Mouse (Mus musculus): ENCODE data around the gene Rad51d. TPM values are rescaled to one million over a fixed set of nuclear protein-coding genes. Genes with fewer than 3 reads are reported as not detected.
A peak's percentile ranks its signal among the peaks of the same experiment; 100 is the strongest.
"Not testable (repeated sequence)": the region's sequence is repeated elsewhere in the genome, so short reads cannot be mapped to it uniquely, and the experiment has no call there.

Rad51d gene
- polyA plus RNA-seq (2012; ENCODE audit: insufficient read depth, insufficient read length, missing spikeins), result 14.8 and 16.4 TPM in 2 replicates

GRCm38 (mm10) chr11:82890342-82890762 lies at the start of gene Rad51d:
TSS of gene Rad51d (minus strand) at chr11:82890614.
- no peaks in the 10 kb centered on the region for H3K4me1 ChIP-seq (ENCODE audit: control insufficient read depth, insufficient read depth, low read length)
- TF ChIP-seq POLR2A (IDR thresholded peaks at IDR 0.05; ENCODE audit: borderline replicate concordance, low read depth, low read length), result no peak
- peak; percentile 51 for TF ChIP-seq CTCF (IDR thresholded peaks at IDR 0.05; ENCODE audit: low read depth, low read length)
- H3K27ac ChIP-seq (ENCODE audit: insufficient read depth, low read depth, low read length), result peak within 1 kb of the TSS; percentile 40
- peak within 1 kb of the TSS; percentile 89 for H3K4me3 ChIP-seq (ENCODE audit: insufficient read depth, low read length)

GRCm38 (mm10) chr11:82933186-82933585 lies 42.8 kb upstream of the Rad51d start:
- no peaks in the 10 kb centered on the region; the same call in 1 of the 2 replicates for H3K4me1 ChIP-seq (ENCODE audit: control insufficient read depth, insufficient read depth, low read length)
- H3K27ac ChIP-seq (ENCODE audit: insufficient read depth, low read depth, low read length), result no peak overlapping the region
- H3K4me3 ChIP-seq (ENCODE audit: insufficient read depth, low read length), result peak overlapping the region; percentile 51
- TF ChIP-seq CTCF (IDR thresholded peaks at IDR 0.05; ENCODE audit: low read depth, low read length), result no peak
- no peak for TF ChIP-seq POLR2A (IDR thresholded peaks at IDR 0.05; ENCODE audit: borderline replicate concordance, low read depth, low read length)

- not testable (repeated sequence) for H3K27ac ChIP-seq (ENCODE audit: insufficient read depth, low read depth, low read length); H3K4me1 ChIP-seq (ENCODE audit: control insufficient read depth, insufficient read depth, low read length)
- peak overlapping the region; percentile 51 for H3K4me3 ChIP-seq (ENCODE audit: insufficient read depth, low read length)
Measured at GRCm38 (mm10) chr11:82931671-82932450, 41.4 kb upstream of the Rad51d start.

DNA sequence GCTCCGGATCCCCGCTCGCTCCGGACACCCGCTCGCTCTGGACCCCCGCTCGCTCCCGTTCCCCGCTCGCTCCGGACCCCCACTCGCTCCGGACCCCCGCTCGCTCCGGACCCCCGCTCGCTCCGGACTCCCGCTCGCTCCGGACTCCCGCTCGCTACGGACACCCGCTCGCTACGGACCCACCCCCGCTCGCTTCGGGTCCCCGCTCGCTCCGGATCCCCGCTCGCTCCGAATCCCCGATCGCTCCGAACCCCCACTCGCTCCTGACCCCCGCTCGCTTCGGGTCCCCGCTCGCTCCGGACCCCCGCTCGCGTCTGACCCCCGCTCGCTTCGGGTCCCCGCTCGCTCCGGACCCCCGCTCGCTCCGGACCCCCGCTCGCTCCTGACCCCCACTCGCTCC lies 40.7 kb upstream of the Rad51d start:
- not testable (repeated sequence) for H3K27ac ChIP-seq (ENCODE audit: insufficient read depth, low read depth, low read length)

GRCm38 (mm10) chr11:82930391-82930955 lies 40.1 kb upstream of the Rad51d start:
- H3K4me3 ChIP-seq (ENCODE audit: insufficient read depth, low read length), result not testable (repeated sequence)

More for the DNA sequence above, 40.7 kb upstream of the Rad51d start:
- peak overlapping the region; percentile 51; the same call in 1 of the 2 replicates for H3K4me3 ChIP-seq (ENCODE audit: insufficient read depth, low read length)
- H3K4me1 ChIP-seq (ENCODE audit: control insufficient read depth, insufficient read depth, low read length), result not testable (repeated sequence)

GRCm38 (mm10) chr11:82929633-82929950 lies 39.2 kb upstream of the Rad51d start:
- Histone ChIP-seq H3K27ac (ENCODE audit: insufficient read depth, low read depth, low read length) (no peak overlapping the region), H3K4me1 (ENCODE audit: control insufficient read depth, insufficient read depth, low read length) (no peaks in the 10 kb centered on the region; the same call in 1 of the 2 replicates), H3K4me3 (ENCODE audit: insufficient read depth, low read length) (no peak overlapping the region)
- TF ChIP-seq POLR2A (IDR thresholded peaks at IDR 0.05; ENCODE audit: borderline replicate concordance, low read depth, low read length), result no peak
- no peak for TF ChIP-seq CTCF (IDR thresholded peaks at IDR 0.05; ENCODE audit: low read depth, low read length)

More at GRCm38 (mm10) chr11:82930391-82930955, 40.1 kb upstream of the Rad51d start:
- not testable (repeated sequence) for H3K4me1 ChIP-seq (ENCODE audit: control insufficient read depth, insufficient read depth, low read length); H3K27ac ChIP-seq (ENCODE audit: insufficient read depth, low read depth, low read length)

DNA sequence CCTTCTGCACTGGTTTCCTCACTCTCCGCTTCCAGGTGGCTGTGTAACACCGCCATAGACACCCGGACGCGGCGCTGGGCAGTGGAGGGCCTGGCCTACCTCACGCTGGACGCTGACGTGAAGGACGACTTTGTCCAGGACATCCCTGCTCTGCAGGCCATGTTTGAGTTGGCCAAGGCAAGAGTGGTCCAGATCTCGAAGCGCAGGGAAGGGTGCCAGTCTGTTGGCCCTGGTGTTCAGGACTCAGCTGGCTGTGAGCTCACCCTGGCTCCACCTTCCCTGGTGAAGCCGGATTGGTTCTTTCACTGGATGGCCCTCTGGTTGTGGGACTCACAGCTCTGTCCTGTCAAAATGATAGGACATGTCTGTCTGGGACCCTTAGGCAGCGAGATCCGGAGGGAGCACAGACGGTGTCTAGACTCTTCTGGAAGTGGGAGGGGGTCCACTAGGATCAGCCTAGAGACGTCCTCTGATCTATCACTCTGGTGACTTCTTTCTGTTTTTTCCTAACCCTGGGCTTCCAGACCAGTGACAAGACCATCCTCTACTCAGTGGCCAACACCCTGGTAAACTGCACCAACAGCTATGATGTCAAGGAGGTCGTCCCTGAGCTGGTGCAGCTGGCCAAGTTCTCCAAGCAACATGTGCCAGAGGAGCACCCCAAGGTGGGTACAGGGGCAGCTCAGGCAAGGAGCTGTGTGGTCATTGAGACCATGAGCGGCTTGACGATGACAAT lies 38.7 kb upstream of the Rad51d start:
- no peak for TF ChIP-seq POLR2A (IDR thresholded peaks at IDR 0.05; ENCODE audit: borderline replicate concordance, low read depth, low read length)
- TF ChIP-seq CTCF (IDR thresholded peaks at IDR 0.05; ENCODE audit: low read depth, low read length), result no peak
- Histone ChIP-seq H3K27ac (ENCODE audit: insufficient read depth, low read depth, low read length) (no peak overlapping the region), H3K4me3 (ENCODE audit: insufficient read depth, low read length) (no peak overlapping the region), H3K4me1 (ENCODE audit: control insufficient read depth, insufficient read depth, low read length) (no peaks in the 10 kb centered on the region; the same call in 1 of the 2 replicates)

GRCm38 (mm10) chr11:82923910-82924309 lies 33.5 kb upstream of the Rad51d start:
- H3K4me1 ChIP-seq (ENCODE audit: control insufficient read depth, insufficient read depth, low read length); H3K4me3 ChIP-seq (ENCODE audit: insufficient read depth, low read length); H3K27ac ChIP-seq (ENCODE audit: insufficient read depth, low read depth, low read length): not testable (repeated sequence)

DNA sequence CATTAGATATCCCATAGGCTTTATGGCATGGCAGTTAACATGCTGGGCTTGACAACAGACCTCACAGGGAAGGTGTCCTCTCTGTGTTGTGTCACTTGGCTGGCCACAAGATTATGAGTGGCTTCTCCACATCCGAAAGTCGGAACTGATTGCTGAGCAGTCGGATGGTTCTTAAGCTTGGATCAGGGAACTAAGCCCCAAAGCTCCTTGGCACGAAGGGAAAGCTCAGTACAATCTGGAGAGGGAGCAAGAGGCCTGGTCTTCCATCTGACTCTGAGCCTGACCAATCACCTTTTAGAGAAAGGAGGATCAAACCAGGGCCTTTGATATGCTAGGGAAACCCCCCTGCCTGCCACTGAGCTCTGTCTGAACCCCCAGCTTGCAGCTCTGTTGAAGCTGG lies 31.3 kb upstream of the Rad51d start:
- H3K27ac ChIP-seq (ENCODE audit: insufficient read depth, low read depth, low read length), result no peak overlapping the region
- no peaks in the 10 kb centered on the region for H3K4me1 ChIP-seq (ENCODE audit: control insufficient read depth, insufficient read depth, low read length)
- H3K4me3 ChIP-seq (ENCODE audit: insufficient read depth, low read length), result no peak overlapping the region
- TF ChIP-seq CTCF (IDR thresholded peaks at IDR 0.05; ENCODE audit: low read depth, low read length) (no peak), POLR2A (IDR thresholded peaks at IDR 0.05; ENCODE audit: borderline replicate concordance, low read depth, low read length) (no peak)

DNA sequence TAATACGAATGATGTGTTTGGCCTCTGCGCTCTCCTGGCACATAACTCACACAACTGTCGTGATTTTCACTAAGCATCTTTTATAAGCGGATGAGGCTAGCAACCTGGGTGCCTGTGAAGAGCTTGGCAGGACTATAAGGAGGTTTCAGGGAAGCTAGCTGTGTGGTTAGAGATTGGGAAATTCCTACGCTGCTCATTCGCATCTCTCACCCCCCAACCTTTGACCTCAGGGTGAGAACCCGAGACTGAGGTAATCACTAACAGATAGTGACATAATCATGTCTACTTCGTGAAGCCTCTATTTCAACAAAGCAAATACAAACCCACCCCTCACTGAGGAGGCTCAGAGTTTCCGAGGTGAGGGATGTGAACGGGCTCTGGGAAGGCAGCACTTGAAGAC lies 30.4 kb upstream of the Rad51d start:
- TF ChIP-seq CTCF (IDR thresholded peaks at IDR 0.05; ENCODE audit: low read depth, low read length) (no peak), POLR2A (IDR thresholded peaks at IDR 0.05; ENCODE audit: borderline replicate concordance, low read depth, low read length) (no peak)
- Histone ChIP-seq H3K27ac (ENCODE audit: insufficient read depth, low read depth, low read length) (no peak overlapping the region), H3K4me1 (ENCODE audit: control insufficient read depth, insufficient read depth, low read length) (no peaks in the 10 kb centered on the region), H3K4me3 (ENCODE audit: insufficient read depth, low read length) (no peak overlapping the region)

All from bone marrow macrophage, adult 2 months (primary cell).